Mouse (Mus musculus) embryonic facial prominence, embryonic 12.5 days (tissue): ENCODE measurements at regions not wholly inside any gene's neighbourhood (a gene's known extent, or its start where the extent isn't known, plus 50 kb on each side); places are given as distances from the start of the nearest gene placed in this dataset.

Source experiments
- ATAC-seq: fragments of 200-750 bp; cut with Nextera tagmentation; 2 replicates; pipeline ENCODE4 v1.8.0; 2017; ENCODE audit not compliant: insufficient number of reproducible peaks, insufficient read depth, low FRiP score, low TSS enrichment
- H3K27ac ChIP-seq: fragments of 300-500 bp; sonication (generic); 2 replicates; pipeline ENCODE4 v1.5.1; 2016; ENCODE audit warnings: mild to moderate bottlenecking
- H3K27me3 ChIP-seq: fragments of 300-500 bp; sonication (generic); 2 replicates; pipeline ENCODE4 v1.6.1; 2016; ENCODE audit warnings: mild to moderate bottlenecking, moderate library complexity
- H3K36me3 ChIP-seq: fragments of 300-500 bp; sonication (generic); 2 replicates; pipeline ENCODE4 v1.6.1; 2016; ENCODE audit warnings: mild to moderate bottlenecking
- H3K4me1 ChIP-seq: fragments of 300-500 bp; sonication (generic); 2 replicates; pipeline ENCODE4 v1.6.1; 2016
- H3K4me2 ChIP-seq: fragments of 300-500 bp; sonication (generic); replicated peaks from 2 replicates; pipeline ENCODE4 v1.6.1; 2016; ENCODE audit warnings: mild to moderate bottlenecking, moderate library complexity
- H3K4me3 ChIP-seq: fragments of 300-500 bp; sonication (generic); 2 replicates; pipeline ENCODE4 v1.5.1; 2016; ENCODE audit warnings: mild to moderate bottlenecking
- H3K9ac ChIP-seq: fragments of 300-500 bp; sonication (generic); 2 replicates; pipeline ENCODE4 v1.6.1; 2016; ENCODE audit warnings: mild to moderate bottlenecking, moderate library complexity
- H3K9me3 ChIP-seq: fragments of 300-500 bp; sonication (generic); 2 replicates; pipeline ENCODE4 v1.6.1; 2016; ENCODE audit warnings: mild to moderate bottlenecking, moderate library complexity
- WGBS: fragments of 180-500 bp; shearing (Covaris S2); methylation state at CpG from one replicate; pipeline ENCODE4 v1.1.7; 2016; 5-methylcytosine and 5-hydroxymethylcytosine counted together

DNA sequence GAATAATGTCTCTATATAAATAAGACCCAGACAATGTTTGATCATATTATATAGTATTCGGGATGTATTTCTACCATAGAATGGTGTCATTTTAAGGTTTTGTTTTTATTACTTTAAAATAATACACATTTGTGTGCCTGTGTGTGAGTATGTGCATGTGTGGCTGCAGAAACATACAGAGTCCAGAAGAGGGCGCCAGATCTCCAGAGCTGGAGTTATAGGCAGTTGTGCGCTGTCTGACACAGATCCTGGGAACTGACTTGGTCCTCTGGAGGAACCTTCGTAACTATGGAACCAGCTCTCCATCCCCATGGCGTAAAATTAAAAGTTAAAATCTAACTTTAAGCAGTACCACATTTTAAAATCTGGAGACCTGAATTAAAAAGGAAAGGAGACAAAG lies 58.4 kb upstream of the Igsf21 start:
- no peaks in the 10 kb centered on the region; the same call in 1 of the 2 replicates for H3K27me3 ChIP-seq
- ATAC-seq = no peak
- H3K4me2 ChIP-seq = no peak overlapping the region
- no peak overlapping the region for H3K27ac ChIP-seq
- H3K36me3 ChIP-seq = no peaks in the 10 kb centered on the region
- WGBS = 76% methylated on average over 5 of the region's 5 CpGs
- no peaks in the 10 kb centered on the region for H3K9me3 ChIP-seq
- no peak overlapping the region for H3K9ac ChIP-seq
- no peaks in the 10 kb centered on the region for H3K4me1 ChIP-seq
- H3K4me3 ChIP-seq = no peak overlapping the region

DNA sequence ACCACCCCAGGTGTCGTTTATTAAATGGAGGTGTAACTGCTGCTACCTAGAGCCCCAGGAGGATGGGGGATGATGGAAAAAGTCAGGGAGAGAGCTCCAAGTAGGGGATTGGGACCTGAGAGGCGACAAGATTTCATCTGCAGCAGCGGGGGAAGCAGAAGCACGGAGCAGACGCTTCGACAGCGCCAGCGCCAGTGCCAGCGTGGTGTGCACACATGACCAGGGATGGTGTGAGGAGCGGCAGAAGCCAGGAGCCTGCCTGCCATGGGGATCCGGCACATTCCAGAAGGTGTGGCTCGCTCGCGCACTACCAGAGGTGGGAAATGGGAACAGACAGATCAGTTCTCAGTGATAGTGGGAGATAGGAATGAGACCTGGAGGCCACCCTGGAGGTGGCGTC lies 55.1 kb upstream of the Igsf21 start:
- no peaks in the 10 kb centered on the region for H3K4me1 ChIP-seq
- WGBS = 79% methylated on average over 15 of the region's 15 CpGs

DNA sequence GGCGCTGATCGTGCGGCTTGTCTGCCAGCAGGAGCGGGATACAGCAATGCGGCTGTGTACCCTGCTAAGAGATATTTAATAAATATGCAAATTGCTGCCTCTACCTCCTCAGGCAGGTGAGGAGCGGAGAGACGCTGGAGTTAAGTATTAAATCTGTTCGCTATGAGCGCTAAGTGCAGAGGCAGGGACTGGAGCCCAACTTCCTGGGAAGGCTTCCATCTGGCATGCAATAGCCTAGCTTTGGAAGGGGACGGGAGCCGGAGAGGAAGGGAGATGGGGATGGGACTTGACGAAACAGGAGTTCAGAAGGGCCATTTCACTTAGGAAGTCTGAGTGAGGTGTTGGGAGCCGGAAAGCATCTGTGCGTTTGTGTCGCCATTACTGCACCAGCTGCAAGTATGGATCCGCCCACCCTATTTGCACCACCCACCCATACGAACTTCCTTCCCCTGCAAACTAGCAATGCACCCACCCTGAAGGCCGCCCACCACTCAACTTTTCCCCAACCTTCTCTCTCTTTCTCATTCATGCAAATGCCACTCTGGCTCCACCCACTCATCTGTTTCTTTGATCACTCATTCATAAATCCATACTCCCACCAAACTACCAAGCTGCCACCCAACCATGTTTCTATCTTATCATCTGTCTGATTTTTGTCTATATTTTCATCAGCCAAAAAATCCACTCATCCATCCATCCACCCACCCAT lies 51.5 kb upstream of the Igsf21 start:
- Histone ChIP-seq H3K9me3 (no peaks in the 10 kb centered on the region), H3K4me1 (no peaks in the 10 kb centered on the region), H3K4me2 (no peak overlapping the region), H3K4me3 (no peak overlapping the region), H3K27me3 (no peaks in the 10 kb centered on the region), H3K9ac (no peak overlapping the region), H3K36me3 (no peaks in the 10 kb centered on the region), H3K27ac (no peak overlapping the region)
- WGBS = 81% methylated on average over 18 of the region's 18 CpGs
- no peak for ATAC-seq

More for the DNA sequence above, 55.1 kb upstream of the Igsf21 start:
- Histone ChIP-seq H3K36me3 (no peaks in the 10 kb centered on the region), H3K27ac (no peak overlapping the region), H3K27me3 (no peaks in the 10 kb centered on the region), H3K4me2 (no peak overlapping the region), H3K9me3 (no peaks in the 10 kb centered on the region), H3K4me3 (no peak overlapping the region), H3K9ac (no peak overlapping the region)
- ATAC-seq = no peak
